23 mouse cellular contexts compared by ENCODE assay signal in genomic region chr14:124566445-124566844, GRCm38 (mm10).
DNase-seq lines count a peak whose midpoint lies in the region; ATAC-seq and TF ChIP-seq lines count a peak whose summit lies in the region.
"Had no signal": no experiment of that assay in that cellular context is flagged by ENCODE, and none has a peak within 500 bp of the region (broad histone marks: within the 10 kb centered on the region; RNA-seq: fewer than 3 reads in every experiment).

No protein-coding gene starts in this region.

- WGBS in heart, embryonic 10.5 days, result 56% methylated on average over 1 of the region's 1 CpGs
- 84% methylated on average over 1 of the region's 1 CpGs for WGBS in midbrain, postnatal 0 days
- 91% methylated on average over 1 of the region's 1 CpGs for WGBS in midbrain, embryonic 15.5 days

- H3K9me3 ChIP-seq in heart, embryonic 10.5 days, result no peaks in the 10 kb centered on the region
- H3K9me3 ChIP-seq in midbrain, postnatal 0 days (ENCODE audit: low read length), result no peaks in the 10 kb centered on the region
- H3K9me3 ChIP-seq in midbrain, embryonic 15.5 days, result no peaks in the 10 kb centered on the region
- H3K9me3 ChIP-seq: embryonic facial prominence, embryonic 15.5 days; heart, embryonic 15.5 days; limb, embryonic 12.5 days; midbrain, embryonic 10.5 days; neural tube, embryonic 13.5 days had no signal

- H3K27ac ChIP-seq in heart, embryonic 10.5 days, result no peak overlapping the region
- H3K27ac ChIP-seq in midbrain, postnatal 0 days (ENCODE audit: low read depth, low read length), result no peak overlapping the region
- H3K27ac ChIP-seq in midbrain, embryonic 15.5 days, result no peak overlapping the region
- H3K27ac ChIP-seq: embryonic facial prominence, embryonic 15.5 days; heart, embryonic 15.5 days; hindbrain, embryonic 14.5 days; left cerebral cortex, adult 2 months; limb, embryonic 12.5 days; midbrain, embryonic 10.5 days; neural tube, embryonic 13.5 days had no signal

- no peak overlapping the region for H3K9ac ChIP-seq in midbrain, postnatal 0 days (replicated peaks; ENCODE audit: low read length, poor library complexity, severe bottlenecking)
- no peak overlapping the region for H3K9ac ChIP-seq in midbrain, embryonic 15.5 days
- H3K9ac ChIP-seq: embryonic facial prominence, embryonic 15.5 days; heart, embryonic 15.5 days; hindbrain, embryonic 14.5 days; limb, embryonic 12.5 days; neural tube, embryonic 13.5 days had no signal

- no peak for ATAC-seq in midbrain, postnatal 0 days (ENCODE audit: low FRiP score)
- no peak for ATAC-seq in midbrain, embryonic 15.5 days (replicated peaks)
- ATAC-seq: intestine, postnatal 0 days had no signal

- no peaks in the 10 kb centered on the region for H3K4me1 ChIP-seq in heart, embryonic 10.5 days
- H3K4me1 ChIP-seq in midbrain, postnatal 0 days (ENCODE audit: insufficient read depth, low read length), result no peaks in the 10 kb centered on the region
- H3K4me1 ChIP-seq in midbrain, embryonic 15.5 days, result no peaks in the 10 kb centered on the region
- H3K4me1 ChIP-seq: embryonic facial prominence, embryonic 15.5 days; heart, embryonic 15.5 days; limb, embryonic 12.5 days; midbrain, embryonic 10.5 days; neural tube, embryonic 13.5 days had no signal

- no peak for TF ChIP-seq CTCF in midbrain, postnatal 0 days (IDR thresholded peaks at IDR 0.05)

- H3K27me3 ChIP-seq in heart, embryonic 10.5 days (ENCODE audit: insufficient read depth, poor library complexity, severe bottlenecking), result no peaks in the 10 kb centered on the region
- no peaks in the 10 kb centered on the region for H3K27me3 ChIP-seq in midbrain, postnatal 0 days (ENCODE audit: insufficient read depth, low read length)
- H3K27me3 ChIP-seq in midbrain, embryonic 15.5 days (replicated peaks), result no peaks in the 10 kb centered on the region
- H3K27me3 ChIP-seq: embryonic facial prominence, embryonic 15.5 days; heart, embryonic 15.5 days; limb, embryonic 12.5 days; neural tube, embryonic 13.5 days had no signal

- no peak overlapping the region for H3K4me2 ChIP-seq in midbrain, postnatal 0 days (ENCODE audit: low read depth, low read length, poor library complexity, severe bottlenecking)
- H3K4me2 ChIP-seq in midbrain, embryonic 15.5 days, result no peak overlapping the region
- H3K4me2 ChIP-seq: embryonic facial prominence, embryonic 15.5 days; heart, embryonic 15.5 days; hindbrain, embryonic 14.5 days; limb, embryonic 12.5 days; neural tube, embryonic 13.5 days had no signal

- H3K36me3 ChIP-seq in heart, embryonic 10.5 days, result no peaks in the 10 kb centered on the region
- no peaks in the 10 kb centered on the region for H3K36me3 ChIP-seq in midbrain, postnatal 0 days (ENCODE audit: insufficient read depth, low read length)
- H3K36me3 ChIP-seq in midbrain, embryonic 15.5 days (replicated peaks), result no peaks in the 10 kb centered on the region
- H3K36me3 ChIP-seq: embryonic facial prominence, embryonic 15.5 days; heart, embryonic 15.5 days; limb, embryonic 12.5 days; midbrain, embryonic 10.5 days; neural tube, embryonic 13.5 days had no signal

- DNase-seq in heart, adult 8-10 months (ENCODE audit: low spot score), result peak; percentile 23
- no peak for DNase-seq in heart, embryonic 10.5 days (ENCODE audit: low spot score)
- peak; percentile 9 for DNase-seq in midbrain, postnatal 0 days (ENCODE audit: low spot score)
- DNase-seq in cerebellum, postnatal 25 days, result peak; percentile 68 to 77
- DNase-seq in embryo, embryonic 10.5 days (ENCODE audit: low spot score), result no peak
- no peak for DNase-seq in kidney, adult 9 months
- DNase-seq: adrenal gland, adult 8-10 months; embryo, embryonic 11 days; gastrocnemius, postnatal 10 days; kidney, postnatal 10 days; lung, adult 2 months; lung, postnatal 4 days; right cerebral cortex, postnatal 25 days; thymus, postnatal 25 days had no signal

- no peak overlapping the region for H3K4me3 ChIP-seq in heart, embryonic 10.5 days
- H3K4me3 ChIP-seq in midbrain, postnatal 0 days (ENCODE audit: low read depth, low read length), result no peak overlapping the region
- H3K4me3 ChIP-seq in midbrain, embryonic 15.5 days, result no peak overlapping the region
- H3K4me3 ChIP-seq: embryonic facial prominence, embryonic 15.5 days; heart, embryonic 15.5 days; left cerebral cortex, adult 2 months; limb, embryonic 12.5 days; midbrain, embryonic 10.5 days; neural tube, embryonic 13.5 days had no signal

Comparison
In these comparisons a context has a peak if more than half of its experiments do, and no peak if none do; other contexts are left out.
1. DNase-seq: peak in heart, adult 8-10 months (single experiment), midbrain, postnatal 0 days (single experiment) and cerebellum, postnatal 25 days (2 of 2); none in heart, embryonic 10.5 days (single experiment), embryo, embryonic 10.5 days (single experiment) and kidney, adult 9 months (single experiment).